Mouse (Mus musculus) thymus, adult 2 months (tissue): Measurements from ENCODE around the gene Ptpn1.

Source experiments
- CTCF ChIP-seq: fragments of 200-500 bp; IDR thresholded peaks from 2 replicates; pipeline ENCODE4 v1.5.1; 2012; ENCODE audit warnings: mild to moderate bottlenecking, control low read depth, low read length, moderate library complexity, borderline replicate concordance; ENCODE audit not compliant: control insufficient read depth, poor library complexity, insufficient read depth; ENCODE audit errors: extremely low read depth
- POLR2A ChIP-seq: fragments of 200-500 bp; IDR thresholded peaks from 2 replicates; pipeline ENCODE4 v1.6.1; 2012; ENCODE audit warnings: mild to moderate bottlenecking, low read length, control low read depth, moderate library complexity; ENCODE audit not compliant: control insufficient read depth, poor library complexity, insufficient read depth; ENCODE audit errors: extremely low read depth

DNA sequence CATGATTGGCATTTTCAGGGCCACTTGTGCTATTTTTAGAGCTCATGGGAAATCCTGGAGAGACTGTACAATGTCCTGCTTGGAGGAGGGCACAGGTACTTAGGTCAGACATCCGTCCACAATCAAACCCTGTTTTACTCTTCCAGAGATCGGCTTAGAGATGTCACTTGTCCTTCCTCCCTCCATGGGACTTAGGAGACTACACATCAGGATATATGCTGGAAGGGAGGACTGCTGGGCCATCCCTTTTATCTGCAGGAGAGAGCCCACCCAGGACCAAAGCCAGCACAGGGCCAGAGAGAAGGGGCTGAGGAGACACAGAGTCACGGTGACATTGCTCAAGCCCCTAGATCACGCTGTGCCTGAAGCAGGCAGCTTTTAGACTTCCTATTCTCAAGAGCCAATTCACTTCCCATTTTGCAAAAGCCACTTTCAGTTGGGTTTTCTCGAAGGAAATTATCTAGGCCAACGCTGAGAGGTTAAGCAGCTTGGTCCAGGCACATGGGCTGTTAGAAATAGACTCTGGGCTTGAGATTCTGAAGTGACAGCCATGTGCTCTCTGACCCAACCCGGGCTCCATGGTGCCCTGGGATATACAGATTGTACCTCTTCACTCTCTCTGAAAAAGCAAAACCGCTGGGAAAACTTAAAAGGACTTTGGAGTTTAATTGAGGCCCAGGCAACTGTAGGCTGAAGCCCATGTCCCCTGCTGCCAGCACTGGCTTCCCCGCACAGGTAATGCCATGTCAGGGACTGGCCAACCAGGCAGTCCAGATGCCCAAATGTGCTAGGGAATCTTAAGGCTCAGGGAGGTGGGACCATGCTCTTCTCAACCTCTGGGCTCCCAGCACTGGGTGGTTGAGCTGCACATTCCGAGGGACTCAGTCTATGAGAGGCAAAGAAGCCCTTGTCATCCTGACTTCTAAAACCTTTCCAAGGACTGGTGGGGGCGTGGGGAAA lies 5.7 kb upstream of the Ptpn1 start:
- TF ChIP-seq CTCF = no peak
- no peak for TF ChIP-seq POLR2A
